Mouse (Mus musculus) embryo, embryonic 11.5 days (tissue): Measurements from ENCODE around the gene Csrp1.

Experiments
- DNase-seq: peaks from one replicate; pipeline ENCODE4 v3.0.0-alpha.2; 2012; ENCODE audit warnings: low read depth, low spot score

The Csrp1 gene

GRCm38 (mm10) chr1:135731897-135732684 is 12.2 kb downstream of the Csrp1 start:
- peak; percentile 58 for DNase-seq

GRCm38 (mm10) chr1:135734225-135734937 is 14.5 kb downstream of the Csrp1 start:
- no peak for DNase-seq

GRCm38 (mm10) chr1:135735460-135735859 is 15.6 kb downstream of the Csrp1 start:
- DNase-seq, result no peak

- DNase-seq, result no peak
Observed at GRCm38 (mm10) chr1:135744987-135745386, 25.1 kb downstream of the Csrp1 start.

GRCm38 (mm10) chr1:135746248-135746647 is 26.4 kb downstream of the Csrp1 start:
- DNase-seq, result no peak

- DNase-seq, result peak; percentile 91
Observed at GRCm38 (mm10) chr1:135752737-135753348, 33.0 kb downstream of the Csrp1 start.

GRCm38 (mm10) chr1:135755287-135755686 is 35.4 kb downstream of the Csrp1 start:
- DNase-seq, result no peak

GRCm38 (mm10) chr1:135755913-135756312 is 36.1 kb downstream of the Csrp1 start:
- DNase-seq, result no peak

GRCm38 (mm10) chr1:135757287-135757686 is 37.4 kb downstream of the Csrp1 start:
- DNase-seq, result no peak

GRCm38 (mm10) chr1:135759685-135760084 is 39.8 kb downstream of the Csrp1 start:
- no peak for DNase-seq

- no peak for DNase-seq
Observed at GRCm38 (mm10) chr1:135760216-135760615, 40.4 kb downstream of the Csrp1 start.

- no peak for DNase-seq
Observed at GRCm38 (mm10) chr1:135761728-135762127, 41.9 kb downstream of the Csrp1 start.

GRCm38 (mm10) chr1:135763503-135764205 is 43.8 kb downstream of the Csrp1 start:
- DNase-seq, result no peak

- DNase-seq, result no peak
Observed at GRCm38 (mm10) chr1:135764206-135764528, 44.3 kb downstream of the Csrp1 start.

GRCm38 (mm10) chr1:135765645-135766591 is 46.1 kb downstream of the Csrp1 start, which contains the start of gene Phlda3:
Gene Phlda3 (plus strand): TSS chr1:135766119.
- peak; percentile 63 for DNase-seq

- DNase-seq, result no peak
Observed at GRCm38 (mm10) chr1:135766592-135767306, 46.9 kb downstream of the Csrp1 start.

- DNase-seq, result no peak
Observed at GRCm38 (mm10) chr1:135767324-135767890, 47.5 kb downstream of the Csrp1 start.

- no peak for DNase-seq
Observed at GRCm38 (mm10) chr1:135768400-135768799, 48.5 kb downstream of the Csrp1 start.

- DNase-seq, result no peak
Observed at GRCm38 (mm10) chr1:135770237-135770636, 50.4 kb downstream of the Csrp1 start.
